Mouse (Mus musculus): ENCODE data around the gene Rps6kb2. TPM values are rescaled to one million over a fixed set of nuclear protein-coding genes. Genes with fewer than 3 reads are reported as not detected.
"Not testable (repeated sequence)": the region's sequence is repeated elsewhere in the genome, so short reads cannot be mapped to it uniquely, and the experiment has no call there.

Rps6kb2 gene
- polyA plus RNA-seq, 1 experiment from 2014 or later: 42.4 TPM

DNA sequence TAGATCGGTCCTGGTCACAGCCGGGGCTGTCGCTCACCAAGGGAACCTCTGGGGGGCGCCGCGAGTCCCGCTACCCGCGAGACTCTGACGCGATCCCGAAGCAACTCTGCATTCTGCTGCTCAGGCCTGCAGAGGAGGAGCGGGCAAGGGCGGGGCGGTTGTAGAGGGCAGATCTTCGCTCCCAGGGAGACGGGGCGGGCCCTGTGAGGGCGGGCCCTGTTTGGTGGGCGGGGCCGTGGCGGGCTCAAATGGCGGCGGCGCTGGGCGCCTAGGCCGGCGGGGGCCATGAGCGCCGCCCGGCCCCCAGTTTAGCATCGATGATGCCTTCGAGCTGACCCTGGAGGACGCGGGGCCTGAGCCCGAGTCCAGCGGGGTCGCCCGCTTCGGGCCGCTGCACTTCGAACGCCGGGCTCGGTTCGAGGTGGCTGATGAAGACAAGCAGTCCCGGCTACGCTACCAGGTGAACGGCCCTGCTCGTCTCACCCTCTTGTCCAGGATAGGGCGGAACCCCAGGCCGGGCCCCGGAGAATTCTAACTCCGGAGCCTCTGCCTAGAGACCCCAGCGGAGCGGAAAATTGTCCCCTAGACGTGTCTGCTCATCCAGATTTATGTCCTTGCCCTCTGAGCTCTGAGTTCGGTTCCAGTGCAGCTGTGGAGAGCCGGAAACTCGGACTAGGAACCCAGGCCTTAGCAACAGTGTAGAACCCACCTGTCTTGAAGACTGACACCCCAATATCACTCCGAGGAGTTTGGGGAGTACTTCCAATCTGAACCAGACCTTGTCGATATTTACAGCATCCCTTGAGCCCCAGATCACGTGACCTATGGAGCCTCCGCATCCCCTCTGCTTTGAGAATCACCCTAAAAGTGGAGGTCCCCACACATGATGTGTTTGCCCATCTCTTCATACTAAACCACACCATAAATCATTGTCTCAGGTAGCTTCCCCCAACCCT is 37.1 kb downstream of the Rps6kb2 start, which contains the start of gene Aip:
TSS of gene Aip (minus strand) at position 118 of the 956 bp plus-strand sequence.
- DNase-seq (ENCODE audit: low spot score) (peak; percentile 100), ATAC-seq (replicated peaks; ENCODE audit: low FRiP score, low read depth) (peak; percentile 94)
- Histone ChIP-seq H3K4me2 (ENCODE audit: low read length) (peak within 1 kb of the TSS; percentile 84), H3K36me3 (ENCODE audit: insufficient read depth, low read length) (peaks cover 11% of the 10 kb centered on the region), H3K27ac (peak within 1 kb of the TSS; percentile 66), H3K9ac (ENCODE audit: low read depth, low read length) (peak within 1 kb of the TSS; percentile 91), H3K27me3 (ENCODE audit: insufficient read depth, low read length) (no peaks in the 10 kb centered on the region), H3K9me3 (replicated peaks; ENCODE audit: low read length) (no peaks in the 10 kb centered on the region), H3K4me1 (replicated peaks; ENCODE audit: insufficient read depth, low read length) (peaks cover 14% of the 10 kb centered on the region; the same call in 1 of the 2 replicates), H3K4me3 (replicated peaks; ENCODE audit: low read depth, low read length) (peak within 1 kb of the TSS; percentile 77)
- under 1% methylated on average over 64 of the region's 64 CpGs for WGBS
- peak; percentile 78 for TF ChIP-seq CTCF (IDR thresholded peaks at IDR 0.05; ENCODE audit: low read depth)

DNA sequence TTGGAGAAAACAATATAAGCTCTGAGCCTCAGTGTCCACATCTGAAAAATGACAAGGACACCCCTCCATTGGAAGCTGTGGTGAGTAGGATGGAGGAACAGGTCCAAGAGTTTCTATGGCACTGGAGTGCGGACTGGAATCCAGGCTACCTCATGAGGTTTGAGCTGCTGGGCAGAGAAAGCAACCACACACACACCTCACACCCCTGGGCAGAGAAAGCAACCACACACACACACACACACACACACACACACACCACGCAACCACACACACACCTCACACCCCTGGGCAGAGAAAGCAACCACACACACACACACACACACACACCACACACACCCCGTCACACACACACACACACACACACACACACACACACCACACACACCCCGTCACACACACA is 37.9 kb downstream of the Rps6kb2 start:
- 16% methylated on average over 2 of the region's 4 CpGs for WGBS
- peak; percentile 15; the same call in 1 of the 2 replicates for ATAC-seq (replicated peaks; ENCODE audit: low FRiP score, low read depth)
- peak overlapping the region; percentile 54; the same call in 1 of the 2 replicates for H3K27ac ChIP-seq
- not testable (repeated sequence) for H3K27me3 ChIP-seq (ENCODE audit: insufficient read depth, low read length); DNase-seq (ENCODE audit: low spot score); H3K9me3 ChIP-seq (replicated peaks; ENCODE audit: low read length)
- peaks cover 11% of the 10 kb centered on the region for H3K36me3 ChIP-seq (ENCODE audit: insufficient read depth, low read length)
- peak overlapping the region; percentile 77 for H3K4me3 ChIP-seq (replicated peaks; ENCODE audit: low read depth, low read length)
- peak overlapping the region; percentile 84 for H3K4me2 ChIP-seq (ENCODE audit: low read length)
- H3K9ac ChIP-seq (ENCODE audit: low read depth, low read length): peak overlapping the region; percentile 91
- peaks cover 21% of the 10 kb centered on the region for H3K4me1 ChIP-seq (replicated peaks; ENCODE audit: insufficient read depth, low read length)

DNA sequence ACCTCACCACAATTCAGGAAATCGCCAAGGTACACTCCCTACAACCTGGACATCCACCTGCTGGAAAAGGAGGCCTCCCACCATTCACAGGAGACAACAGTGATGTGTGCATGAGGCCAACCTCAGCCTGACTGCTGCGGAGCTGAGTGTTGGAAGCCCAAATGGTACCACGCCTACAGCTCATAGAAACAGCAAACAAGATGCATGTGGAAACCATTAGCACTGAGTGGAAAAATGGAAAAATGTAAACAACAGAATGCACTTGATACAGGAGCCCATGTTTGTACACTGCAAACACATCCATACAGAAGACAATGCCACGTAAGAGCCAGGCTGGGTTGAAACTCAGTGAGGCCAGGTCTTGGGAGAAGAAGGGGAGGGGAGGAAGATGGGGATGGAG is 38.7 kb downstream of the Rps6kb2 start:
- Histone ChIP-seq H3K9me3 (replicated peaks; ENCODE audit: low read length) (no peaks in the 10 kb centered on the region), H3K27me3 (ENCODE audit: insufficient read depth, low read length) (no peaks in the 10 kb centered on the region), H3K36me3 (ENCODE audit: insufficient read depth, low read length) (peaks cover 6% of the 10 kb centered on the region), H3K4me3 (replicated peaks; ENCODE audit: low read depth, low read length) (no peak overlapping the region), H3K9ac (ENCODE audit: low read depth, low read length) (no peak overlapping the region), H3K27ac (no peak overlapping the region), H3K4me1 (replicated peaks; ENCODE audit: insufficient read depth, low read length) (peaks cover 22% of the 10 kb centered on the region), H3K4me2 (ENCODE audit: low read length) (no peak overlapping the region)
- DNase-seq (ENCODE audit: low spot score) (no peak), ATAC-seq (replicated peaks; ENCODE audit: low FRiP score, low read depth) (no peak)
- TF ChIP-seq CTCF (IDR thresholded peaks at IDR 0.05; ENCODE audit: low read depth): no peak
- WGBS: 72% methylated on average over 4 of the region's 4 CpGs

DNA sequence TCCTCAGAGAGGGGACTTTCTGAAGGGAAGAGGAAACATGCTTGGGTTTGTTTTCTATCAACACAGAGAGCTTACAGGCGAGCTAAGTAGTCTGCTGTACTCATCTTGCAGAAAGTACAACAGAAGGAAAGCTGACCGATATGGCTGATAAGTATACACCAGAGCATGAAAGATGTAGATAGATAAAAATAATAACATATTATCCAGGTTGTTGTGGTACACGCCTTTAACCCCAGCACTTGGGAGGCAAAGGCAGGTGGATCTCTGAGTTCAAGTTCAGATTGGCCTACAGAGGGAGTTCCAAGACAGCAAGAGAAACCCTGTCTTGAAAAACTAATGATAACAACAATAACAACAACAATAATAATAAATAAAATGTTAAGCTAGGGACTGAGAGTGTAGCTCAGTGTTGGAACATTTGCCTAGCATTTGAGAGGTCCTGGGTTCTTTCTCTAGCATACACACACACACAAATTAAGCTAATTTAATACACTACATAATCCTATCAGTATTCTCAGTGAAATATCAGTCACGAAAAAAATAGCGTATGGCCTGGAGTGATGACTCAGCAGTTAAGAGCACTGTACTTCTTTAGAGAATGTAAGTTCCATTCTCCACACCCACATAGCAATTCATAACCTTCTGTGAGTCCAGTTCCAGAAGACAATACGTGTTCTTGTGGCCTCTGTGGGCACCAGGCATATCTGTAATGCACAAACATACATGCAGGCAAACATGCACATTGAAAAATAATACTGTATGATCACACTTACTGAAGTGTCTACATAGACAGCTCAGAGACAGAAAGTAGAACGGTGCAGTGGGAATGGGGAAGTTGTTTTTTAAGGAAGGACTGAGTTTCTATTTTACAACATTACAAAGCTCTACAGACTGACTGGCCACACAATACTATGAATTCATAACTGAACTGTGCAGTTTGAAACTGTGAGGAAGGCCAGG is 40.5 kb downstream of the Rps6kb2 start:
- 84% methylated on average over 7 of the region's 7 CpGs for WGBS
- Histone ChIP-seq H3K9ac (ENCODE audit: low read depth, low read length) (no peak overlapping the region), H3K27me3 (ENCODE audit: insufficient read depth, low read length) (no peaks in the 10 kb centered on the region), H3K4me2 (ENCODE audit: low read length) (no peak overlapping the region), H3K4me1 (replicated peaks; ENCODE audit: insufficient read depth, low read length) (peaks cover 22% of the 10 kb centered on the region), H3K27ac (no peak overlapping the region), H3K4me3 (replicated peaks; ENCODE audit: low read depth, low read length) (no peak overlapping the region), H3K36me3 (ENCODE audit: insufficient read depth, low read length) (no peaks in the 10 kb centered on the region; the same call in 1 of the 2 replicates), H3K9me3 (replicated peaks; ENCODE audit: low read length) (no peaks in the 10 kb centered on the region)
- DNase-seq (ENCODE audit: low spot score) (no peak), ATAC-seq (replicated peaks; ENCODE audit: low FRiP score, low read depth) (no peak)
- no peak for TF ChIP-seq CTCF (IDR thresholded peaks at IDR 0.05; ENCODE audit: low read depth)

DNA sequence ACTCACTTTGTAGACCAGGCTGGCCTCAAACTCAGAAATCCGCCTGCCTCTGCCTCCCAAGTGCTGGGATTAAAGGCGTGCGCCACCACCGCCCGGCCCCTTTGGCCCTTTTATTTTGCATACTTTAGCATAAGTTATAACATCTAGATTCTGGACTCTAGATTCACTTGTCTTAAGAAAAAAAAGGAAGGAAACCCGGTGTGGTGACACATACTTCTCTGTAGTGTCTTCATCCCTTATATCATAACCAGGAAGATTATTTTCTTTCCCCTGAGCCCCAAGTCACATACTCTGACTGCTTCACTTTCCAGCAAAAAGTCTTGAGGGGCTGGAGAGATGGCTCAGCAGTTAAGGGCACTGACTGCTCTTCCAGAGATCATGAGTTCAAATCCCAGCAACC is 41.3 kb downstream of the Rps6kb2 start:
- H3K9me3 ChIP-seq (replicated peaks; ENCODE audit: low read length); H3K4me3 ChIP-seq (replicated peaks; ENCODE audit: low read depth, low read length); H3K27ac ChIP-seq; H3K4me2 ChIP-seq (ENCODE audit: low read length); H3K36me3 ChIP-seq (ENCODE audit: insufficient read depth, low read length); H3K9ac ChIP-seq (ENCODE audit: low read depth, low read length); ATAC-seq (replicated peaks; ENCODE audit: low FRiP score, low read depth); DNase-seq (ENCODE audit: low spot score); H3K27me3 ChIP-seq (ENCODE audit: insufficient read depth, low read length): not testable (repeated sequence)
- peaks cover 17% of the 10 kb centered on the region for H3K4me1 ChIP-seq (replicated peaks; ENCODE audit: insufficient read depth, low read length)
- 51% methylated on average over 6 of the region's 6 CpGs for WGBS

All from kidney, postnatal 0 days (tissue).